Mouse (Mus musculus) midbrain, embryonic 12.5 days (tissue): ENCODE results near the gene Inpp5f. TPM values are rescaled to one million over a fixed set of nuclear protein-coding genes. Genes with fewer than 3 reads are reported as not detected.

ENCODE experiments used
- ATAC-seq: fragments of 200-750 bp; cut with Nextera tagmentation; 2 replicates; pipeline ENCODE4 v1.8.0; 2017; ENCODE audit warnings: low read depth, moderate TSS enrichment, moderate library complexity; ENCODE audit not compliant: low FRiP score
- H3K27ac ChIP-seq: fragments of 300-500 bp; sonication (generic); replicated peaks from 2 replicates; pipeline ENCODE4 v1.5.1; 2016; ENCODE audit warnings: mild to moderate bottlenecking
- H3K27me3 ChIP-seq: fragments of 300-500 bp; sonication (generic); 2 replicates; pipeline ENCODE4 v1.6.1; 2016; ENCODE audit warnings: mild to moderate bottlenecking
- H3K36me3 ChIP-seq: fragments of 300-500 bp; sonication (generic); 2 replicates; pipeline ENCODE4 v1.6.1; 2016
- H3K4me1 ChIP-seq: fragments of 300-500 bp; sonication (generic); 2 replicates; pipeline ENCODE4 v1.6.1; 2016
- H3K4me2 ChIP-seq: fragments of 300-500 bp; sonication (generic); replicated peaks from 2 replicates; pipeline ENCODE4 v1.6.1; 2016; ENCODE audit warnings: mild to moderate bottlenecking, moderate library complexity
- H3K4me3 ChIP-seq: fragments of 300-500 bp; sonication (generic); 2 replicates; pipeline ENCODE4 v1.5.1; 2016; ENCODE audit warnings: mild to moderate bottlenecking
- H3K9ac ChIP-seq: fragments of 300-500 bp; sonication (generic); replicated peaks from 2 replicates; pipeline ENCODE4 v1.6.1; 2016; ENCODE audit warnings: mild to moderate bottlenecking, moderate library complexity
- H3K9me3 ChIP-seq: fragments of 300-500 bp; sonication (generic); 2 replicates; pipeline ENCODE4 v1.6.1; 2016; ENCODE audit warnings: mild to moderate bottlenecking
- WGBS: fragments of 180-500 bp; shearing (Covaris S2); methylation state at CpG from one replicate; pipeline ENCODE4 v1.1.7; 2016; 5-methylcytosine and 5-hydroxymethylcytosine counted together
- polyA plus RNA-seq: library from polyadenylated mRNA; unstranded; fragments of >200 nt; fragmentation: Nextera tagmentation; extraction: Ambion mirVana; gene quantifications from 2 replicates; pipeline ENCODE4 v1.2.1, GENCODE M21; 2016

Gene Inpp5f
- polyA plus RNA-seq, 1 experiment from 2014 or later, result 143 TPM

- H3K9ac ChIP-seq, result no peak overlapping the region
- no peaks in the 10 kb centered on the region for H3K27me3 ChIP-seq
- H3K4me1 ChIP-seq, result peaks cover 12% of the 10 kb centered on the region
- H3K36me3 ChIP-seq, result no peaks in the 10 kb centered on the region
- ATAC-seq, result no peak
- no peak overlapping the region for H3K4me2 ChIP-seq
- H3K4me3 ChIP-seq, result no peak overlapping the region
- no peak overlapping the region for H3K27ac ChIP-seq
- WGBS, result 87% methylated on average over 4 of the region's 5 CpGs
- no peaks in the 10 kb centered on the region for H3K9me3 ChIP-seq
Measured at GRCm38 (mm10) chr7:128626601-128627000, 15.5 kb downstream of the Inpp5f start.

- no peak overlapping the region for H3K4me2 ChIP-seq
- H3K27me3 ChIP-seq, result no peaks in the 10 kb centered on the region
- H3K9me3 ChIP-seq, result no peaks in the 10 kb centered on the region
- ATAC-seq, result no peak
- no peaks in the 10 kb centered on the region for H3K36me3 ChIP-seq
- no peak overlapping the region for H3K4me3 ChIP-seq
- no peak overlapping the region for H3K9ac ChIP-seq
- H3K4me1 ChIP-seq, result peaks cover 10% of the 10 kb centered on the region
- WGBS, result 83% methylated on average over 2 of the region's 2 CpGs
- H3K27ac ChIP-seq, result no peak overlapping the region
Measured at GRCm38 (mm10) chr7:128627251-128627650, 16.1 kb downstream of the Inpp5f start.

GRCm38 (mm10) chr7:128627723-128628122, 16.6 kb downstream of the Inpp5f start:
- Histone ChIP-seq H3K4me3 (no peak overlapping the region), H3K27me3 (no peaks in the 10 kb centered on the region), H3K4me1 (peaks cover 5% of the 10 kb centered on the region), H3K9me3 (no peaks in the 10 kb centered on the region), H3K27ac (no peak overlapping the region), H3K36me3 (no peaks in the 10 kb centered on the region), H3K4me2 (no peak overlapping the region), H3K9ac (no peak overlapping the region)
- ATAC-seq, result no peak
- WGBS, result 88% methylated on average over 1 of the region's 1 CpGs

GRCm38 (mm10) chr7:128633156-128633555, 22.0 kb downstream of the Inpp5f start:
- Histone ChIP-seq H3K27ac (no peak overlapping the region), H3K4me2 (no peak overlapping the region), H3K4me1 (no peaks in the 10 kb centered on the region), H3K27me3 (no peaks in the 10 kb centered on the region), H3K4me3 (no peak overlapping the region), H3K9me3 (no peaks in the 10 kb centered on the region), H3K36me3 (no peaks in the 10 kb centered on the region), H3K9ac (no peak overlapping the region)
- no peak for ATAC-seq
- 80% methylated on average over 4 of the region's 4 CpGs for WGBS

- no peak overlapping the region for H3K27ac ChIP-seq
- H3K4me2 ChIP-seq, result no peak overlapping the region
- no peak overlapping the region for H3K9ac ChIP-seq
- no peak for ATAC-seq
- peaks cover 8% of the 10 kb centered on the region; the same call in 1 of the 2 replicates for H3K4me1 ChIP-seq
- H3K27me3 ChIP-seq, result no peaks in the 10 kb centered on the region
- H3K9me3 ChIP-seq, result no peaks in the 10 kb centered on the region
- H3K4me3 ChIP-seq, result no peak overlapping the region
- H3K36me3 ChIP-seq, result no peaks in the 10 kb centered on the region
- WGBS, result 80% methylated on average over 5 of the region's 5 CpGs
Measured at GRCm38 (mm10) chr7:128639925-128640485, 28.9 kb downstream of the Inpp5f start.

- Histone ChIP-seq H3K27me3 (no peaks in the 10 kb centered on the region), H3K36me3 (no peaks in the 10 kb centered on the region), H3K4me3 (no peak overlapping the region), H3K9ac (no peak overlapping the region), H3K9me3 (no peaks in the 10 kb centered on the region), H3K4me2 (no peak overlapping the region), H3K4me1 (peaks cover 8% of the 10 kb centered on the region; the same call in 1 of the 2 replicates), H3K27ac (no peak overlapping the region)
- WGBS, result 91% methylated on average over 7 of the region's 7 CpGs
- no peak for ATAC-seq
Measured at GRCm38 (mm10) chr7:128641571-128641970, 30.4 kb downstream of the Inpp5f start.

- no peak for ATAC-seq
- Histone ChIP-seq H3K9ac (no peak overlapping the region), H3K9me3 (no peaks in the 10 kb centered on the region), H3K27me3 (no peaks in the 10 kb centered on the region), H3K4me2 (no peak overlapping the region), H3K36me3 (no peaks in the 10 kb centered on the region), H3K4me3 (no peak overlapping the region), H3K4me1 (peaks cover 8% of the 10 kb centered on the region; the same call in 1 of the 2 replicates), H3K27ac (no peak overlapping the region)
- 66% methylated on average over 5 of the region's 5 CpGs for WGBS
Measured at GRCm38 (mm10) chr7:128642386-128642785, 31.3 kb downstream of the Inpp5f start.

- Histone ChIP-seq H3K4me2 (no peak overlapping the region), H3K27me3 (no peaks in the 10 kb centered on the region), H3K4me3 (no peak overlapping the region), H3K9ac (no peak overlapping the region), H3K36me3 (0 out of 2 replicates have a peak, but pooled peaks cover 3% of the 10 kb centered on the region), H3K4me1 (no peaks in the 10 kb centered on the region), H3K9me3 (no peaks in the 10 kb centered on the region), H3K27ac (no peak overlapping the region)
- WGBS, result 85% methylated on average over 1 of the region's 1 CpGs
- ATAC-seq, result no peak
Measured at GRCm38 (mm10) chr7:128656970-128657369, 45.8 kb downstream of the Inpp5f start.

GRCm38 (mm10) chr7:128663906-128664305, 52.8 kb downstream of the Inpp5f start:
- 88% methylated on average over 8 of the region's 8 CpGs for WGBS
- Histone ChIP-seq H3K9me3 (no peaks in the 10 kb centered on the region), H3K27ac (no peak overlapping the region), H3K9ac (no peak overlapping the region), H3K36me3 (peaks cover 11% of the 10 kb centered on the region; the same call in 1 of the 2 replicates), H3K27me3 (no peaks in the 10 kb centered on the region), H3K4me1 (peaks cover 8% of the 10 kb centered on the region), H3K4me3 (no peak overlapping the region), H3K4me2 (no peak overlapping the region)
- no peak for ATAC-seq

GRCm38 (mm10) chr7:128664861-128665377, 53.8 kb downstream of the Inpp5f start:
- WGBS, result 89% methylated on average over 11 of the region's 11 CpGs

GRCm38 (mm10) chr7:128667788-128668187, 56.7 kb downstream of the Inpp5f start:
- H3K27me3 ChIP-seq, result no peaks in the 10 kb centered on the region
- peaks cover 8% of the 10 kb centered on the region; the same call in 1 of the 2 replicates for H3K36me3 ChIP-seq
- H3K9me3 ChIP-seq, result no peaks in the 10 kb centered on the region
- H3K4me3 ChIP-seq, result no peak overlapping the region
- no peak overlapping the region for H3K9ac ChIP-seq
- peak overlapping the region; percentile 62 for H3K27ac ChIP-seq
- 0 out of 2 replicates have a peak, but pooled peaks have one; percentile 53 for ATAC-seq
- 46% methylated on average over 5 of the region's 5 CpGs for WGBS
- H3K4me2 ChIP-seq, result no peak overlapping the region
- H3K4me1 ChIP-seq, result peaks cover 18% of the 10 kb centered on the region

More at GRCm38 (mm10) chr7:128664861-128665377, 53.8 kb downstream of the Inpp5f start:
- no peaks in the 10 kb centered on the region for H3K9me3 ChIP-seq
- no peak overlapping the region for H3K27ac ChIP-seq
- no peak for ATAC-seq
- no peak overlapping the region for H3K4me3 ChIP-seq
- no peak overlapping the region for H3K9ac ChIP-seq
- no peak overlapping the region for H3K4me2 ChIP-seq
- peaks cover 9% of the 10 kb centered on the region; the same call in 1 of the 2 replicates for H3K36me3 ChIP-seq
- H3K4me1 ChIP-seq, result peaks cover 8% of the 10 kb centered on the region
- H3K27me3 ChIP-seq, result no peaks in the 10 kb centered on the region

GRCm38 (mm10) chr7:128668831-128669230, 57.7 kb downstream of the Inpp5f start:
- H3K4me2 ChIP-seq, result no peak overlapping the region
- peaks cover 8% of the 10 kb centered on the region; the same call in 1 of the 2 replicates for H3K36me3 ChIP-seq
- H3K4me3 ChIP-seq, result no peak overlapping the region
- peaks cover 28% of the 10 kb centered on the region for H3K4me1 ChIP-seq
- no peaks in the 10 kb centered on the region for H3K27me3 ChIP-seq
- WGBS, result 30% methylated on average over 2 of the region's 2 CpGs
- no peak overlapping the region for H3K9ac ChIP-seq
- H3K9me3 ChIP-seq, result no peaks in the 10 kb centered on the region
- 0 out of 2 replicates have a peak overlapping the region, but pooled peaks have one; percentile 35 for H3K27ac ChIP-seq
- ATAC-seq, result no peak
